Mouse (Mus musculus): ENCODE data around the gene Kcnj12. TPM values are rescaled to one million over a fixed set of nuclear protein-coding genes. Genes with fewer than 3 reads are reported as not detected.
A peak's percentile ranks its signal among the peaks of the same experiment; 100 is the strongest.

The Kcnj12 gene
- polyA plus RNA-seq, 1 experiment from 2014 or later = not detected

GRCm38 (mm10) chr11:61111472-61111871 is 89.1 kb downstream of the Kcnj12 start:
- ATAC-seq (no peak), DNase-seq (ENCODE audit: low read depth, low spot score) (no peak)
- no peak for TF ChIP-seq CTCF (IDR thresholded peaks at IDR 0.05)
- H3K27me3 ChIP-seq = peaks cover 20% of the 10 kb centered on the region
- in situ Hi-C loops (cut with MboI; ENCODE audit: low pct_unique_long_range_greater_than_20kb) = no loop called here
- CTCF ChIA-PET = no interaction called here
- POLR2A ChIA-PET = no interaction called here

GRCm38 (mm10) chr11:61112323-61112995 is 90.1 kb downstream of the Kcnj12 start:
- in situ Hi-C loops (cut with MboI; ENCODE audit: low pct_unique_long_range_greater_than_20kb) = no loop called here
- TF ChIP-seq CTCF (IDR thresholded peaks at IDR 0.05) = no peak
- CTCF ChIA-PET = interaction anchor here (1.1 to 1.3 kb wide), 2 partner anchors 8 to 52 kb away, joined by 4 read pairs; no protein-coding TSS in a partner anchor
- POLR2A ChIA-PET = no interaction called here
- no peak for DNase-seq (ENCODE audit: low read depth, low spot score)
- ATAC-seq = no peak
- H3K27me3 ChIP-seq = peaks cover 13% of the 10 kb centered on the region

- ChIA-PET CTCF (interaction anchor here (4.6 kb wide), 1 partner anchor 12 kb away, joined by 15 read pairs; no protein-coding TSS in a partner anchor), POLR2A (no interaction called here)
- ATAC-seq = no peak
- no peaks in the 10 kb centered on the region for H3K27me3 ChIP-seq
- no peak for DNase-seq (ENCODE audit: low read depth, low spot score)
- in situ Hi-C loops (cut with MboI; ENCODE audit: low pct_unique_long_range_greater_than_20kb) = no loop called here
- TF ChIP-seq CTCF (IDR thresholded peaks at IDR 0.05) = no peak
These were observed 93.9 kb downstream of the Kcnj12 start for GRCm38 (mm10) chr11:61116226-61116625.

DNA sequence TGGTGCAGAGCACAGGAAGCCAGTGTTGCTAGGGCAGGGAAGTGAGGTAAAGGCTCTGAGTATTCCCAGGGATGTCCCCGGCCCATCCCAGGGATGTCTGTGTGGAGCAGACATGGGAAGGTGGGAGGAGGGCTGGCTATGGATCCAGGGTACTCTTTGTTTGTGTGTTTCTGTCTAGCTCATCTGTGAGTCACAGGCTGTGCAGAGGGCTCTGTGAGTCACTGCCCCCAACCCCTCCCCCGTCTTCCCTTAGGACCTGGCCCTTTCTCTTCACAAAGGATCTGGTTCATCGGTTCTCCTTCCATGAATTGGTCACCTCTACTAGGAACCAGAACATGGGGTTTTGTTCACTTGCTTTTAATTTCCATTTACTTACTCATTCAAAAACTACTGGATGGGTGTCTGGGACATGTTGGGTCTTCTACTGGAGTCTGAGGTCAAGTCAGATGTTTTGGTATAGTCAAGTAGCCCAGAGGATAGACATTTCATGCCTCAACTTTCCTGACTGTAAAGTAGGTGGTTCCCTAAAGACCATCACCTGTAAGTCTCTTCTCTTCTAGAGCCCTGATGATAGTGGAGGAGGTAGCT is 97.7 kb downstream of the Kcnj12 start:
- CTCF ChIA-PET = no interaction called here
- in situ Hi-C loops (cut with MboI; ENCODE audit: low pct_unique_long_range_greater_than_20kb) = no loop called here
- POLR2A ChIA-PET = no interaction called here
- DNase-seq (ENCODE audit: low read depth, low spot score) = peak; percentile 47
- no peaks in the 10 kb centered on the region for H3K27me3 ChIP-seq
- no peak for TF ChIP-seq CTCF (IDR thresholded peaks at IDR 0.05)
- ATAC-seq = no peak

Other genes starting within 250 kb of the Kcnj12 start
- gene Top3a, start 245.2 kb upstream of the Kcnj12 start, polyA plus RNA-seq (2021) = 11.2 TPM
- gene Smcr8, start 245.0 kb upstream of the Kcnj12 start, polyA plus RNA-seq (2021) = 19.9 TPM
- 25.0 TPM for gene Shmt1, start 210.8 kb upstream of the Kcnj12 start, polyA plus RNA-seq (2021)
- gene Dhrs7b, start 191.9 kb upstream of the Kcnj12 start, polyA plus RNA-seq (2021) = 30.8 TPM
- 47.5 TPM for gene Tmem11, start 143.3 kb upstream of the Kcnj12 start, polyA plus RNA-seq (2021)
- gene Natd1, start 107.8 kb upstream of the Kcnj12 start, polyA plus RNA-seq (2021) = 23.1 TPM
- 54.6 TPM for gene Map2k3, start 90.5 kb upstream of the Kcnj12 start, polyA plus RNA-seq (2021)
- gene Tnfrsf13b, start 104.2 kb downstream of the Kcnj12 start, polyA plus RNA-seq (2021) = not detected
- 87.8 TPM for gene Usp22, start 152.5 kb downstream of the Kcnj12 start, polyA plus RNA-seq (2021)
- not detected for gene Aldh3a1, start 185.0 kb downstream of the Kcnj12 start, polyA plus RNA-seq (2021)
- gene Aldh3a2, start 244.9 kb downstream of the Kcnj12 start, polyA plus RNA-seq (2021) = 49.7 TPM

All from Patski (cell line).